Mouse (Mus musculus): ENCODE results near the gene Sctr. TPM values are rescaled to one million over a fixed set of nuclear protein-coding genes. Genes with fewer than 3 reads are reported as not detected.

The Sctr gene
- polyA plus RNA-seq, 1 experiment from 2014 or later: 1.0 TPM

DNA sequence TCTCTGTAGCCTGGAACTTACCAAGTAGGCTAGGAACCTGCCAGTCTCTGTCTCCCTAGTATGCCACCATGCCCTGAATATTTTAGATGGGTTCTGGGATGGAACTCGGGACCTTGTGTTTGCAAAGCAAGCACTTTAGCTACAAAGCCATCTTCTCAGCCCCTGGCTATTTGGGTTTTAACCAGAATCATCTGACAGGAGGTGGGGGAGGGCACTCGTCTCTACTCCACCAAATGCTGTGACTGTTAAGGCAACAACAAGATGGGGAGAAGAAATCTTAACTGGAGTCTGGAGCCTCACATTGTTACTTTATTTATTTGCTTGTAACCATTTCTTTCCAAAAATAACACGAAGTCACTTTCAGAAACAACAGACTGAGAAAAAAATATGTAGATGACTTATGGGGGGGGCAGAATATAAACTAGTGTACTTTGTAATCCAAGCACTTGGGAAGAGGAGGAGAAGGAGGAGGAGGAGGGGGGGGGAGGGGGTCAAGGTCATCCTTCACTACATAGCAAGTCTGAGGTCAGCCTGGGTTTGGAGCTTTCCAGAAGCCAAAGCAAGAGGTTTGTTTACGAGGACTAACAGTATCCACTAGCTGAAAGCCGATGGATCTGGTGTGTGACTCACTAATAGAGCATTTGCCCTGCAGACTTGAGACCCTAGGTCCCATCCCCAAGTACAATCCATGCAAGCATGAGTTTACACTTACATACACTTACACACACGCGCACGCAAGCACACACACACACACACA lies 51.2 kb downstream of the Sctr start:
- 79% methylated on average over 8 of the region's 8 CpGs for WGBS
- Histone ChIP-seq H3K4me3 (no peak overlapping the region), H3K27ac (no peak overlapping the region), H3K9ac (no peak overlapping the region), H3K36me3 (no peaks in the 10 kb centered on the region), H3K4me2 (replicated peaks) (no peak overlapping the region), H3K4me1 (no peaks in the 10 kb centered on the region), H3K27me3 (no peaks in the 10 kb centered on the region), H3K9me3 (replicated peaks) (no peaks in the 10 kb centered on the region)
- no peak for ATAC-seq (ENCODE audit: low FRiP score)

DNA sequence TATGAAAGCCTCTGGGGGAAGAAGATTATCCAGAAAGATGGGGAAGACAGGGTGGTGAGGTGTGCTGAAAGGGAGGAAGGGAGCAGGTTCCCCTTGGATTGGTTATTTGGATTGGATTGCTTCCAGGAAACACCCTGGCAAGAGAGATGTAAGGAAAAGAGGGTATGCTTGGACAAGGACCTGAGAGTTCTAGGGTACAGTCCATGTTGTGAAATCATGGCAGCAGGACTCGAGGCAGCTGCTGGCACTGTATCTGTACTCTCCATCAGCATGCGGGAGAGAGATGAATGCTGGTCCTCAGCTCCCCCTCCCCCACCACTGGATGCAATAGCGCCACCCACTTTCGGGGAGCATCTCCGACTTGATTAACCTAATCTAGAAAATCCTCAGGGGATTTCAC lies 54.0 kb downstream of the Sctr start:
- Histone ChIP-seq H3K36me3 (no peaks in the 10 kb centered on the region), H3K9me3 (replicated peaks) (no peaks in the 10 kb centered on the region), H3K4me3 (no peak overlapping the region), H3K9ac (no peak overlapping the region), H3K4me1 (no peaks in the 10 kb centered on the region), H3K4me2 (replicated peaks) (no peak overlapping the region), H3K27ac (no peak overlapping the region), H3K27me3 (no peaks in the 10 kb centered on the region)
- no peak for ATAC-seq (ENCODE audit: low FRiP score)
- WGBS: 70% methylated on average over 5 of the region's 5 CpGs

DNA sequence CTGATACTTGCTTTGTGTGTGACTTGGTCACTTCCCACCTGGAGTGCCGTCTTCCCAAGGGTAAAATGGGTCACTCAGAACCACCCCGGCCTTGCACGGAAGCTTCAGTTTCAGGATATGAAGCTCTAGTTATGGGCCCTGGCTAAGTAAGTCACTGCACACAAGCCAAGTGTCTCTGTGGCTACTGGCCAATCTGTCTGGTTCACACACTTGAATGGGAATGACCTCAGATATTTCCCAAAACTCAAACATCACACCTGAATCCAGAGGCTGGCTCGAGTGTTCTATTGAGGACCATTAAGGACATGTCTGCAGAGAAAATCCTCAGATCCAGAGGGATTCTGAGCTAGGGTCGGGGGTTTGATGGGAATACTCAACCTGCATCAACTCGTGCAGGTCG lies 55.5 kb downstream of the Sctr start:
- H3K9me3 ChIP-seq (replicated peaks): no peaks in the 10 kb centered on the region
- 90% methylated on average over 7 of the region's 7 CpGs for WGBS
- H3K27me3 ChIP-seq: no peaks in the 10 kb centered on the region
- H3K4me1 ChIP-seq: no peaks in the 10 kb centered on the region
- no peaks in the 10 kb centered on the region for H3K36me3 ChIP-seq
- no peak overlapping the region for H3K9ac ChIP-seq
- no peak overlapping the region for H3K4me3 ChIP-seq
- no peak overlapping the region for H3K4me2 ChIP-seq (replicated peaks)
- no peak overlapping the region for H3K27ac ChIP-seq
- no peak for ATAC-seq (ENCODE audit: low FRiP score)

GRCm38 (mm10) chr1:120064036-120064682 lies 57.5 kb downstream of the Sctr start:
- no peak overlapping the region for H3K27ac ChIP-seq
- 92% methylated on average over 11 of the region's 11 CpGs for WGBS

GRCm38 (mm10) chr1:120066159-120066558 lies 59.5 kb downstream of the Sctr start:
- Histone ChIP-seq H3K4me2 (replicated peaks) (no peak overlapping the region), H3K9ac (no peak overlapping the region), H3K4me1 (no peaks in the 10 kb centered on the region), H3K27me3 (0 out of 2 replicates have a peak, but pooled peaks cover under 1% of the 10 kb centered on the region), H3K4me3 (no peak overlapping the region), H3K9me3 (replicated peaks) (no peaks in the 10 kb centered on the region), H3K27ac (no peak overlapping the region), H3K36me3 (no peaks in the 10 kb centered on the region)
- 80% methylated on average over 8 of the region's 8 CpGs for WGBS
- ATAC-seq (ENCODE audit: low FRiP score): no peak

More at GRCm38 (mm10) chr1:120064036-120064682, 57.5 kb downstream of the Sctr start:
- Histone ChIP-seq H3K27me3 (no peaks in the 10 kb centered on the region), H3K9me3 (replicated peaks) (no peaks in the 10 kb centered on the region), H3K4me2 (replicated peaks) (no peak overlapping the region), H3K4me1 (no peaks in the 10 kb centered on the region), H3K4me3 (no peak overlapping the region), H3K36me3 (no peaks in the 10 kb centered on the region), H3K9ac (no peak overlapping the region)
- no peak for ATAC-seq (ENCODE audit: low FRiP score)

- H3K9ac ChIP-seq: no peak overlapping the region
- no peak overlapping the region for H3K4me2 ChIP-seq (replicated peaks)
- no peaks in the 10 kb centered on the region for H3K36me3 ChIP-seq
- H3K27ac ChIP-seq: no peak overlapping the region
- H3K9me3 ChIP-seq (replicated peaks): no peaks in the 10 kb centered on the region
- ATAC-seq (ENCODE audit: low FRiP score): no peak
- no peak overlapping the region for H3K4me3 ChIP-seq
- H3K4me1 ChIP-seq: no peaks in the 10 kb centered on the region
- H3K27me3 ChIP-seq: peaks cover 5% of the 10 kb centered on the region
- 86% methylated on average over 3 of the region's 3 CpGs for WGBS
Measured at GRCm38 (mm10) chr1:120066625-120067024, 59.9 kb downstream of the Sctr start.

- peaks cover 16% of the 10 kb centered on the region for H3K4me1 ChIP-seq
- no peak overlapping the region for H3K4me2 ChIP-seq (replicated peaks)
- H3K27me3 ChIP-seq: peaks cover 30% of the 10 kb centered on the region
- no peak overlapping the region for H3K27ac ChIP-seq
- ATAC-seq (ENCODE audit: low FRiP score): no peak
- H3K9ac ChIP-seq: no peak overlapping the region
- WGBS: 89% methylated on average over 5 of the region's 5 CpGs
- no peaks in the 10 kb centered on the region for H3K9me3 ChIP-seq (replicated peaks)
- H3K36me3 ChIP-seq: no peaks in the 10 kb centered on the region
- H3K4me3 ChIP-seq: no peak overlapping the region
Measured at GRCm38 (mm10) chr1:120069120-120069519, 62.4 kb downstream of the Sctr start.

GRCm38 (mm10) chr1:120070168-120070567 lies 63.5 kb downstream of the Sctr start:
- WGBS: 61% methylated on average over 6 of the region's 6 CpGs
- no peak for ATAC-seq (ENCODE audit: low FRiP score)
- H3K27ac ChIP-seq: no peak overlapping the region
- H3K4me3 ChIP-seq: no peak overlapping the region
- no peak overlapping the region for H3K4me2 ChIP-seq (replicated peaks)
- no peaks in the 10 kb centered on the region for H3K9me3 ChIP-seq (replicated peaks)
- no peak overlapping the region for H3K9ac ChIP-seq
- peaks cover 40% of the 10 kb centered on the region for H3K27me3 ChIP-seq
- H3K36me3 ChIP-seq: no peaks in the 10 kb centered on the region
- H3K4me1 ChIP-seq: peaks cover 17% of the 10 kb centered on the region

GRCm38 (mm10) chr1:120071133-120071532 lies 64.4 kb downstream of the Sctr start:
- H3K27ac ChIP-seq: no peak overlapping the region
- H3K36me3 ChIP-seq: no peaks in the 10 kb centered on the region
- no peak overlapping the region for H3K4me3 ChIP-seq
- H3K9ac ChIP-seq: no peak overlapping the region
- H3K9me3 ChIP-seq (replicated peaks): no peaks in the 10 kb centered on the region
- H3K4me2 ChIP-seq (replicated peaks): no peak overlapping the region
- 85% methylated on average over 4 of the region's 4 CpGs for WGBS
- peaks cover 41% of the 10 kb centered on the region for H3K27me3 ChIP-seq
- no peak for ATAC-seq (ENCODE audit: low FRiP score)
- peaks cover 17% of the 10 kb centered on the region for H3K4me1 ChIP-seq

GRCm38 (mm10) chr1:120072900-120073299 lies 66.2 kb downstream of the Sctr start:
- H3K9me3 ChIP-seq (replicated peaks): no peaks in the 10 kb centered on the region
- peaks cover 41% of the 10 kb centered on the region for H3K27me3 ChIP-seq
- 15% methylated on average over 16 of the region's 16 CpGs for WGBS
- no peak overlapping the region for H3K27ac ChIP-seq
- H3K4me2 ChIP-seq (replicated peaks): peak overlapping the region; percentile 90
- H3K36me3 ChIP-seq: no peaks in the 10 kb centered on the region
- peak overlapping the region; percentile 38; the same call in 1 of the 2 replicates for H3K4me3 ChIP-seq
- peak overlapping the region; percentile 51 for H3K9ac ChIP-seq
- ATAC-seq (ENCODE audit: low FRiP score): no peak
- H3K4me1 ChIP-seq: peaks cover 21% of the 10 kb centered on the region

DNA sequence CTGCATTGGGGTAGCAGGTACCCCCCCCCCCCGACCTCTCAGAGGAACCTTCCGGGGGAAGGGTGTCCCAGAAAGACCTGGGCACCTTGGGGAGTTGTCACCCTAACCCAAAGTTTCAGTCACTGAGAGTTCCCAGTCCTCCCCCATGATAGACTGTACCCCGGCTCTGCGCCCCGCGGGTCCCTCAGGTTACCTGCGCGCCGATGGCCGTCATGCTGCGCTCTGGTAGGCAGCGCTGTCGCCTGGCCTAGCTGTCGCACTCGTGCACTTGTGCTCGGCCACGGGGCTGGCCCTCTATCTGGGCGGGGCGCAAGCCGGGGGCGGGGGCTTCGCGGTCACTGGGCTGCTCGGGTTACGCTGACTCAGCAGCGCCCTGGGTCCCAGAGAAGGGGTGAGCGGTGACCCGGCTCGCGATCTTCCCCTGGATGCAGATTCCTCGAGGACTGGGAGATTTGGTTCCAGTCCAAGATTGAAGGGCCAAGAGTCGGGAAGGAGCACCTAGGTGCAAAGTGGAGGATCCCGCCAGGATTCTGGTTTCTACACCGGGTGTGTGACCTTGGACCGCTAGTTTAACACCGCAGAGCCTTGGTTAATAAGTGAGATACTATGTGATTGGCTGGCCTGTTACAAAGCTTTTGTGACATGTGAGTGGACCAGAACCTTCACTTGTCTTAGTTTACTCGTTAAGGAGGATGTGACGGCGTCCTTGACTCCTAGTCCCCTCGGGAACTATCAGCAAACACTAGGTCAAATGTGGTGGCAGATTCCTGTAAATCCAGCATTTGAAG lies 67.0 kb downstream of the Sctr start, which contains the start of gene Tmem37:
Tmem37 (minus strand) TSS at position 556 of the 788 bp plus-strand sequence.
- peak; percentile 57; the same call in 1 of the 2 replicates for ATAC-seq (ENCODE audit: low FRiP score)
- Histone ChIP-seq H3K4me1 (peaks cover 21% of the 10 kb centered on the region), H3K9ac (peak within 1 kb of the TSS; percentile 51), H3K27ac (no peak within 1 kb of the TSS), H3K4me3 (peak within 1 kb of the TSS; percentile 38), H3K36me3 (no peaks in the 10 kb centered on the region), H3K4me2 (replicated peaks) (peak within 1 kb of the TSS; percentile 90), H3K9me3 (replicated peaks) (no peaks in the 10 kb centered on the region), H3K27me3 (peaks cover 41% of the 10 kb centered on the region)
- 2% methylated on average over 40 of the region's 40 CpGs for WGBS

DNA sequence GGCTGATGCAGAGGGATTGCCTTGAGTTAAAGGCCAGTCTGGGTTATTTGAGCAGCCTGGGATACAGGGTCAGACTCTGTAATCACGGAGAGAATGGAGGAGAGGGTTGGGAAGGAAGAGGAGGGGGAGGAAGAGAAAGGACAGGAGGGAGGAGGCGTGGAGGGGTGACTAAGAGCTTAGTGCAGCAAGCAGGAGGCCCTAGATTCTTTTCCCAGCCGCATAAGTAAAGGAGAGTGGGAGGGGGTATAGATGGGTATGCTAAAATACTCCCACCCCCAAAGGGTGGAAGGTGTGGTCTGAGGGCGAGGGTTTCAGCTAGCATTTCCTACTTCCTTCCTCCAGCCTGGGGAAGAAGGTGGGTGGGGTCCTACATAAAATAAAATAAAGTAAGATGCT lies 67.6 kb downstream of the Sctr start:
- Histone ChIP-seq H3K27me3 (peaks cover 41% of the 10 kb centered on the region), H3K36me3 (no peaks in the 10 kb centered on the region), H3K27ac (no peak overlapping the region), H3K4me2 (replicated peaks) (peak overlapping the region; percentile 90; the same call in 1 of the 2 replicates), H3K9me3 (replicated peaks) (no peaks in the 10 kb centered on the region), H3K4me1 (peaks cover 21% of the 10 kb centered on the region), H3K4me3 (0 out of 2 replicates have a peak overlapping the region, but pooled peaks have one; percentile 38), H3K9ac (no peak overlapping the region)
- no peak for ATAC-seq (ENCODE audit: low FRiP score)
- WGBS: 21% methylated on average over 4 of the region's 4 CpGs

Measured in hindbrain, embryonic 12.5 days (tissue).